Mouse (Mus musculus) ES-Bruce4 (cell line): Measurements from ENCODE around the gene Slc39a10. TPM values are rescaled to one million over a fixed set of nuclear protein-coding genes. Genes with fewer than 3 reads are reported as not detected.
A peak's percentile ranks its signal among the peaks of the same experiment; 100 is the strongest.

Experiments
- H3K27ac ChIP-seq: 2 replicates; pipeline ENCODE4 v1.5.1; 2012; ENCODE audit warnings: low read length, inconsistent platforms; ENCODE audit not compliant: insufficient read depth
- H3K27me3 ChIP-seq: 2 replicates; pipeline ENCODE4 v1.6.1; 2012; ENCODE audit warnings: mild to moderate bottlenecking, low read length, inconsistent platforms; ENCODE audit not compliant: control insufficient read depth, poor library complexity, insufficient read depth, severe bottlenecking
- H3K36me3 ChIP-seq: 2 replicates; pipeline ENCODE4 v1.6.1; 2012; ENCODE audit warnings: inconsistent platforms, mild to moderate bottlenecking, low read length, moderate library complexity; ENCODE audit not compliant: control insufficient read depth, poor library complexity, insufficient read depth, severe bottlenecking
- H3K4me1 ChIP-seq: one replicate; pipeline ENCODE4 v1.8.1; 2011; ENCODE audit warnings: low read length; ENCODE audit not compliant: control insufficient read depth, insufficient read depth
- H3K4me3 ChIP-seq: 2 replicates; pipeline ENCODE4 v1.5.1; 2011; ENCODE audit warnings: low read depth, mild to moderate bottlenecking, low read length
- H3K9ac ChIP-seq: 2 replicates; pipeline ENCODE4 v1.6.1; 2012; ENCODE audit warnings: low read depth, mild to moderate bottlenecking, inconsistent platforms; ENCODE audit not compliant: poor library complexity, severe bottlenecking
- H3K9me3 ChIP-seq: replicated peaks from 2 replicates; pipeline ENCODE4 v1.6.1; 2012; ENCODE audit warnings: mild to moderate bottlenecking, low read length, inconsistent platforms; ENCODE audit not compliant: control insufficient read depth, poor library complexity, insufficient read depth, severe bottlenecking
- CTCF ChIP-seq: IDR thresholded peaks from one replicate; pipeline ENCODE4 v1.8.1; 2011; ENCODE audit warnings: low read depth, low read length
- EP300 ChIP-seq: IDR thresholded peaks from 2 replicates; pipeline ENCODE4 v1.6.1; 2011; ENCODE audit warnings: low read depth, low read length; ENCODE audit not compliant: insufficient read depth
- POLR2A ChIP-seq: IDR thresholded peaks from one replicate; pipeline ENCODE4 v1.8.1; 2011; ENCODE audit warnings: low read length; ENCODE audit not compliant: insufficient read depth
- polyA plus RNA-seq: library from polyadenylated mRNA; stranded (reverse); fragments of >200 nt; gene quantifications from 2 replicates; pipeline ENCODE4 v1.2.4, GENCODE M21; 2011; ENCODE audit warnings: low read depth; ENCODE audit not compliant: missing spikeins, insufficient read depth, insufficient read length

Gene Slc39a10
- polyA plus RNA-seq, 1 experiment: 65.6 TPM

- Histone ChIP-seq H3K36me3 (no peaks in the 10 kb centered on the region), H3K4me1 (peaks cover 1% of the 10 kb centered on the region), H3K4me3 (no peak overlapping the region), H3K9ac (no peak overlapping the region), H3K27me3 (no peaks in the 10 kb centered on the region), H3K9me3 (no peaks in the 10 kb centered on the region), H3K27ac (no peak overlapping the region)
- no peak for TF ChIP-seq CTCF
- no peak for TF ChIP-seq POLR2A
- no peak for TF ChIP-seq EP300
These were observed 30.3 kb upstream of the Slc39a10 start for GRCm38 (mm10) chr1:46922904-46923303.

DNA sequence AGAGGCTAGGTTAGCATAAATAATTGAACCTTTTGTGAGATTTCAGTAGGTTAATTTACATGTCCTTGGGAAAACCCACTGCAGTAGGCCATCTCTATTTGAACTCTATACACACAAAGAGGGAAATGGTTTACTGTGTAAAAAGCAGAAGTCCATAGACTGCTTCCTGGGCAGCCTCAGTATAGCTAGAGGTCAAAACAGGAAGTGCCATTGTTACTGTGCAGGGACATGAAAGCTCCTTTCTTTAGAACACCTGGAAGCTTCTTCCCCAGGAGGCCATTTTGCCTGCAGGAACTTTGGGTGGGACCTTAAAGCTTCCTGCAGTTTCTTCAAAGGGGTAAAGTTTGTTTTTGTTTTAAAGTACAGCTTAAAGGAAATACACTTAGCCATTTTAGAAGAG is 29.0 kb upstream of the Slc39a10 start:
- no peak overlapping the region for H3K4me3 ChIP-seq
- no peaks in the 10 kb centered on the region for H3K36me3 ChIP-seq
- no peaks in the 10 kb centered on the region for H3K27me3 ChIP-seq
- H3K4me1 ChIP-seq: peaks cover 1% of the 10 kb centered on the region
- no peak for TF ChIP-seq EP300
- no peak for TF ChIP-seq POLR2A
- TF ChIP-seq CTCF: no peak
- no peak overlapping the region for H3K27ac ChIP-seq
- no peaks in the 10 kb centered on the region for H3K9me3 ChIP-seq
- no peak overlapping the region for H3K9ac ChIP-seq

GRCm38 (mm10) chr1:46916237-46916636 is 23.6 kb upstream of the Slc39a10 start:
- Histone ChIP-seq H3K27me3 (no peaks in the 10 kb centered on the region), H3K27ac (peak overlapping the region; percentile 28; the same call in 1 of the 2 replicates), H3K9me3 (no peaks in the 10 kb centered on the region), H3K9ac (no peak overlapping the region), H3K36me3 (no peaks in the 10 kb centered on the region), H3K4me1 (peaks cover 3% of the 10 kb centered on the region), H3K4me3 (no peak overlapping the region)
- TF ChIP-seq EP300 (peak; percentile 55; the same call in 1 of the 2 replicates), CTCF (no peak)

DNA sequence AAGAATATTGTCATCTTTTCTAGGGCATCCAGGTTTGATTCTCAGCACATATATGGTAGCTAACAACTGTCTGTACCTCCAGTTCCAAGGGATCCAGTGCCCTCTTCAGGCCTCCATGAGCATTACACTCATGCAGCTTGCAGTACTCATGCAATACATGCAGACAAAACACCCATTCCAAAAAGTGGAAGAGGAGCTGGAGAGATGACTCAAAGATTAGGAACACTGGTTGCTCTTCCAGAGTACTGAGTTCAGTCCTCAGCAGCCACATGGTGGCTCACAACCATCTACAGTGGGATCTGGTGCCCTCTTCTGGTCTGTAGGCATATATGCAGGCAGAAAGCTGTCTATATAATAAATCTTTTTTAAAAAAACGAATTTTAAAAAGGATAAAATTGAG is 21.7 kb upstream of the Slc39a10 start:
- Histone ChIP-seq H3K4me3 (no peak overlapping the region), H3K36me3 (no peaks in the 10 kb centered on the region), H3K4me1 (peaks cover 3% of the 10 kb centered on the region), H3K27ac (no peak overlapping the region), H3K9ac (no peak overlapping the region), H3K9me3 (no peaks in the 10 kb centered on the region), H3K27me3 (no peaks in the 10 kb centered on the region)
- TF ChIP-seq CTCF: peak; percentile 36
- TF ChIP-seq POLR2A: no peak

DNA sequence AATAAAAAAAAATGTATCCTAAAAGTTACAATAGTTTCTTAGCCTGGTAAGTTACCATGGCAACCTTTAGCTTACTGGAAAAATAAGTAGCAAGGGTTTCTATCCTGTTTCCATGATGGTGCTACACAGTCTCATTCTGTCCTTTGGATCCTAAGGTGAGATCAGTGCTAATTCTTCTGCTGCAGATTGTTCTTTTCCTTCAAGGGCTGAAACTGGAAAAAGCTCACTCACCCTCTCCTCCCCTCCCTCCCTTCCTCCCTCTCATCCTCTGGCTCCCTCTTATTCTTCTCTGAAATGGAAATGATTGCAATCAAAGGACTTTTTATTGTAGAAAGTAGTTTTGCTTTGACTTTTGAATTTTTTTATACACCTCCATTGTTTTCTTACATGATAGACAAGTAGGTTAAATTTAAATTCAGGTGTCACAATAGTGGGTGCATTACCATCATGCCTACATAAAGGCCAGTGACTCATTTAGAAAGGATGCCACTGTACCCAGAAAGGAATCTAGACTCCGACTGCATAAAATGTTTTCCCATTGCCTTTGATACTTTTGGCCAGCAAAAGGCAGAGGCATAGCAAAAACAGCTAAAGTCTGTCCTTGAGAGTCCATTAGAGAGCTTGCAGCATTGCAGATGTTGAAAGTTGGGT is 20.0 kb upstream of the Slc39a10 start:
- Histone ChIP-seq H3K9me3 (no peaks in the 10 kb centered on the region), H3K4me3 (no peak overlapping the region), H3K27ac (no peak overlapping the region), H3K27me3 (no peaks in the 10 kb centered on the region), H3K36me3 (no peaks in the 10 kb centered on the region), H3K4me1 (peaks cover 3% of the 10 kb centered on the region), H3K9ac (no peak overlapping the region)
- TF ChIP-seq EP300: no peak
- TF ChIP-seq CTCF: no peak
- TF ChIP-seq POLR2A: no peak

DNA sequence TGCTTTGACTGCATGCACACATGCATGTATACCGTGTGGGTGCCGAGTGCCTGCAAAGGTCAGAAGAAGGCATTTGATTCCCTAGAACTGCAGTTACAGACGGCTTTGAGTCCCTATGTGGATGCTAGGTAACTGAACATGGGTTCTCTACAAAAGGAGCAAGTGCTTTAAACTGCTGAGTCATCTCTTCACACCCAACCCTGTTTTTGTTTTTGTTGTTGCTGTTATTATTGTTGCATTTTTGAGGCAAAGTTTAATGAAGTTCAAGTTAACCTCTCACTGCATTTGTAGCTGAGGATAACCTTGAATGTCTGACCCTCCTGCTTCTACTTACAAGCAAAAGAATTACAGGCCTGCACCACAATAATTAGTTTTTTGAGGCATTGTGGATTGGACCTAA is 17.5 kb upstream of the Slc39a10 start:
- H3K4me1 ChIP-seq: no peaks in the 10 kb centered on the region
- H3K9ac ChIP-seq: no peak overlapping the region
- no peak overlapping the region for H3K4me3 ChIP-seq
- H3K9me3 ChIP-seq: no peaks in the 10 kb centered on the region
- H3K36me3 ChIP-seq: no peaks in the 10 kb centered on the region
- no peak overlapping the region for H3K27ac ChIP-seq
- no peaks in the 10 kb centered on the region for H3K27me3 ChIP-seq
- no peak for TF ChIP-seq EP300
- no peak for TF ChIP-seq CTCF
- TF ChIP-seq POLR2A: no peak
